Mouse (Mus musculus) lung, adult 2 months (tissue): ENCODE data around the gene A4gnt.

ENCODE experiments used
- CTCF ChIP-seq: fragments of 200-500 bp; IDR thresholded peaks from 2 replicates; pipeline ENCODE4 v1.5.1; 2011; ENCODE audit warnings: mild to moderate bottlenecking, low read length, control low read depth; ENCODE audit not compliant: insufficient read depth
- POLR2A ChIP-seq: fragments of 200-500 bp; IDR thresholded peaks from 2 replicates; pipeline ENCODE4 v1.6.1; 2011; ENCODE audit warnings: low read depth, mild to moderate bottlenecking, control low read depth, low read length, borderline replicate concordance; ENCODE audit errors: extremely low read depth

DNA sequence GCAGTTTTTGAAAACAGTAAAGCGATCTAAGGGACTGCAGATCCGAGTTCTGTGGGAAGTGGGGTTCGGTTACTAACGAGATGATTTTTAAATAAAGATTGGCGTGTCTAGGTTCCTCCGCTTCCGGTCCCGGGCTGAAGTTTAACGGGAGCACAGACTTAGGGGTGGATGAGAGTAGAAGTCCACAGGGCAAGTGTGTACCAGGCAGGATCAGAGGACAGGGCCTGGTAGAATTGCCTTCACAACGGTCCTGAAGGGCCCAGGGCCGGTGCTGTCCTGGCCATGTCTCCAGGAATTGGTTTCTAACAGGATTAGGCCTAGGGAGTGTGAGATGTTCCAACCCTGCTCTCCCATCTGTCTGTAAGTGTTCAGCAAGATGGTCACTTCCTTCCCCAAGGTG, 17.8 kb downstream of the A4gnt start:
- no peak for TF ChIP-seq CTCF
- TF ChIP-seq POLR2A: no peak
